Mouse (Mus musculus): ENCODE data around the gene Nfatc2. TPM values are rescaled to one million over a fixed set of nuclear protein-coding genes. Genes with fewer than 3 reads are reported as not detected.

The Nfatc2 gene
- total RNA-seq, 1 experiment from 2014 or later: 6.8 TPM

DNA sequence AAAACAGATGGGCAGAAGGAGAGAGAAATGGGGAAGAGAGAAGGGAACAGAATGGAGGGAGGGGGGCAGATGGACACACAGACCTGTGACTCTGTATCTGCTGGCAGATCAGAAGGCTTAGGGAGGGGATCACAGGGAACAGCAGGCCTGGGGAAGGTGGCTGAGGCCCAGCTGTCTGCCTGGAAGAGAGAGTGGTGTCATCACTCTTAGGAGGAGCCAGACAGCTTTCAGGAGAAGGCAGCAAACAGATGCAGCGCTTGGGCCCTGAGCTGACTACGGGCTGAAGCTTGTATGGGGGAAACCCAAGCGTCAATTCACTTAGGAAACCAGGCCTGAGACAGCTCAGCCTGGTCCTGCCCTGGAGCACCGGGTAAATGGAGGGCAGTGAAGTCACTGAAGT, 86.0 kb downstream of the Nfatc2 start:
- no peak for ATAC-seq (ENCODE audit: extremely low read depth, insufficient number of reproducible peaks, low FRiP score, poor library complexity, severe bottlenecking)

DNA sequence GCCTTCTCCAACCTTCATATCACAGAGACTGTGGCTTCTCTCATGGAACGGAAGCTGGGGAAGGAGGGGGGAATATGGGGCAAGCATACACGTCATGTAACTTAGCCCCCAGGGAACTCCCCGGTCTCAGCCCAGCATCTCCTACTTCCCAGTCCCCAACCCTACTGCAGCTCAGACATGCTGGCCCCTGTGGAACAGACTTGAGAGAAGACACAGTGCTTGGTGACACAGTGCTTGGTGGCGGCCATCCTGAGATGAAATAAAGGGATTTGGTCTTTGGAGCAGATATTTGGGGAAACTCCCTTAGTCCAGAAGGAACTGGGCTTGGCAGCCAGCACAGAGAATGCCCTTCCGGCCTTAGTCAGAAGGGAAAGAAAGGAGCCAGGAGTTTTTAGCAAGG, 87.3 kb downstream of the Nfatc2 start:
- ATAC-seq (ENCODE audit: extremely low read depth, insufficient number of reproducible peaks, low FRiP score, poor library complexity, severe bottlenecking): no peak

DNA sequence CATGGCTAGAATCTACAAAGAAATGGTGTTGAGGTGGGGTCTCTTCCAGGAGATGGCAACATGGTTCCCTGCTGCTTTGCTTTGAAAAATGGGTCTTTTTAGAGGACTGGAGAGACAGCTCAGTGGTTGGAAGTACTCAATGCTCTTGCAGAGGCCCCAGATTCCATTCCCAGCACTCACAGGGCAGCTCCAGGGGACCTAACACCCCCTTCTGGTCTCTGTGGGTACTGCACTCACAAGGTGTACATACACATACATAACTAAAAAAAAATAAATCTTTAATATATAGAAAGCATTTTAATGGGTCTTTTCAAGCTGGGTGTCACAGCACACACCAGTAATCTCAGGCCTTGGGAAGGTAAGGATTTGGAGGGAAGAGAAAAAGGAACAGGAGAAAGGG, 89.9 kb downstream of the Nfatc2 start:
- no peak for ATAC-seq (ENCODE audit: extremely low read depth, insufficient number of reproducible peaks, low FRiP score, poor library complexity, severe bottlenecking)

DNA sequence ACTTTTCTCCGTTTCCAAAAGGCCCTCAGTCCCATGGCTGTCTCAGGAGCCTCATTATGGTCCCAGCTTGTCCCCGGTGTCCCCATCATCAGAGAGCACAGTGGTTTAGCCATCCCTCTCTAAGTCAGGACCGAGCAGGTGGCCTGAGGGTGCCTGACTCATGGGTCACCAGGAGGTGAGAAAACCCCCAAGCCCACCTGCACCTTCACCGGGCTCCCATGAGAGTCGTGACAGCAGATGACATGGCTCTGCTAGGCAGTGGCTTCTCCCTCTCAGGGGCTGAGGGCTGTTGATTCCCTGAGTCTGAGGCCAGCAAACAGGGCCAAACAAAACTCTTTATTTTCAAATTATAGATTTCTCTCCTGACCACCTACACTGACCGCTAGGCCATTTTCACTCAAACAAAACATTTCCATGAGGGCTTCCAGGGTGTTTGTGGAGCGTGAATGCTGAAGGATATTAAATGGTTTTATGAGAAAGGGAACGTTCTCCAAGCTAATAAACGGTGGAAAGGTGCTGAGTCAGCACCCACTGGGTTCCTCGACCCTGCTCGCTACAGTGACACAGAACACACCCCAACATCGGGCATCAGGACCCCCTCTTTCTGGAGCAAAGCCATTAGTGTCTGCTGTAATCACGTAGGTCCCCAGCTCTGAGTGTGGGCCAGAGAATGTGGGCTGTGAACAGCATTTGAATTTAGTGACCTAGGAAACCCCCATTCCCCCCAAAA, 92.8 kb downstream of the Nfatc2 start:
- ATAC-seq (ENCODE audit: extremely low read depth, insufficient number of reproducible peaks, low FRiP score, poor library complexity, severe bottlenecking): no peak

DNA sequence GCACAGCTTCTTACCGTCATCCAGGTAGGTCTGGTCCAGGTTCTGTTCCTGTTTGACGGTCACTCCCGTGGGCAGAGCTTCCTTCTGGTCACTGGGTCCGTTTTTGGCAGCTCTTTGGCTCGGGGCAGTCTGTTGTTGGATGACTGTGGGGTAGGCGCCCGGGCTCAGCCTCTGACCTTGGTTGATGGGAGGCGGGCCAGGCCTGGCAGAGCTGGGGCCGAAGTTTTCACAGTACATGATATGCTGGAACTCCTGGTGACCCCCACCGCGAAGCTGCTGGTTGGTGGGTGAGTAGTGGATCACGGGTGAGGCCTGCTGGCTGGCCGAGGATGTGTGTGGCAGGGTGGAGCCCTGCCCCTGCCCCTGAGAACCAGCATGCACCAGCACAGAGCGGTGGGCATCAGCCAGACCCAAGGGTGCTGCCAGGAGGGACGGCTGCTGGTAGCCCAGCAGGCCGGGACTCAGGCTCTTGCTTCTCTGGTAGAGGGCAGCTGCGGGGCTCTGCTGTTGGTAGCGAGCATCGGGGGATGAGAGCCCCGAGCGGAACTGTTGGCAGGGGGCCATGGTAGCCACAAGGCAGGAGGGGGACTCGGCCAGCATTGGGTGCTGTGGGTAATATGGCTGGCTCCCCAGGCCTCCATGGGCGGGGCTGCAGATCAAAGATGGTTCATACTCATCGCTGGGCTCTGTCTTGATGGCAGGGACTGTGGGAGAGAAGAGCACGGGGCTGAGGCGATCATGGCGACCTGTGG, 96.8 kb downstream of the Nfatc2 start:
- ATAC-seq (ENCODE audit: extremely low read depth, insufficient number of reproducible peaks, low FRiP score, poor library complexity, severe bottlenecking): no peak

DNA sequence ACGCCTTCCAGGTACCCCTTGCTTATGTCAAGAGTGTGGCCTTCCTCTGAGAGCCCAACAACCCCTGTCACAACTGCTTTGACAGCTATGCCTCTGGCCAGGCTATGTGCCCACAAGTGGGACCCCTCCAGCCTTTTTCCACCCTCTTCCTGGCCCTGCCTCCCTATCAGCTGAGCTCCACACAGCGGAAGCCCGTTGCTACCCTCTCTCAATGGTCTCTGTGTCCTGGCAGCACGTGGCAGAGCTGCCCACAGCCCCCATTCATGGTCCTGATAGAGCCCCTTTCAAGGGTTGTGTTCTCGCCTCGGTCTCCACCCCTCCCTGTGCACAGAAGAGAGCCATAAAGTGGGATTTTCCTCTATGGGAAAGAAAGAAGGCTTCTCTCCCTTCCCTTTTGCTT, 97.7 kb downstream of the Nfatc2 start:
- no peak for ATAC-seq (ENCODE audit: extremely low read depth, insufficient number of reproducible peaks, low FRiP score, poor library complexity, severe bottlenecking)

DNA sequence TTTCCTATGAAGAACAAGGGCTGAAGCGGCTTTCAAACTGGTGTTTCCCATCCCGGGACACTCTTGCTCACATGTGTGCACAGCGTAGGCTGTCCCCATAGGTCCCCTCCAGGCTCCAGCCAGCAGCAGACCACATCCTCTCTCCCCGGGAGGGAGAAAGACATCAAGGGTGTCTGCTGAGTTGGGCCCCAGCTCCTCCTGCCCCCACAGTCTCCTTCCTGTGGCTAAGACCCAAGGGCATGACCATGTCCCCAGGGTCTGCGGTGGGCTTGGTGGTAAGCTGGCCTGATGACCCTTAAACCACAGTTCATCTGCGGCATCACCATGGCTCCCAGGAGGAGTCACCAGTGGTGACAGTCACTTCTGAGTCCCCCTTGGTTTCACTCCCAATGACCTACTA, 100.7 kb downstream of the Nfatc2 start:
- no peak for ATAC-seq (ENCODE audit: extremely low read depth, insufficient number of reproducible peaks, low FRiP score, poor library complexity, severe bottlenecking)

DNA sequence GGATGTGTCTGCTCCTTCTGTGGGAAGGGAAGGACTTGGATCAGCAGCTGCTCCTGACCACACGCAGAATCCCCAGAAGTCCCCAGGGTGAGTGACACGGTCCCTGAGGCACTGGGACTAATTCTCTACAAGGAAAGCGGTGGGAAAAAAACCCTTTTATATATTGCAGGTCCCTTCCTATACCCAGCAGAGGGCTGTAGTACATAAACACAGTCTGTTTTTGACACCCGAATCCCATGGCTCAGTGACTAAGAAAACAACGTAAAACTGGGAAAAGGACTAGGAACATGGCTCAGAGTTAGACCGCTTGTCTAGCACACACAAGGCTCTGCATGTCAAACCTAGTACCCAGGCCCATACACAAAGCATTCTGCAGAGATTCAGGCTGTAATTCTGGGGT, 101.2 kb downstream of the Nfatc2 start:
- ATAC-seq (ENCODE audit: extremely low read depth, insufficient number of reproducible peaks, low FRiP score, poor library complexity, severe bottlenecking): no peak

DNA sequence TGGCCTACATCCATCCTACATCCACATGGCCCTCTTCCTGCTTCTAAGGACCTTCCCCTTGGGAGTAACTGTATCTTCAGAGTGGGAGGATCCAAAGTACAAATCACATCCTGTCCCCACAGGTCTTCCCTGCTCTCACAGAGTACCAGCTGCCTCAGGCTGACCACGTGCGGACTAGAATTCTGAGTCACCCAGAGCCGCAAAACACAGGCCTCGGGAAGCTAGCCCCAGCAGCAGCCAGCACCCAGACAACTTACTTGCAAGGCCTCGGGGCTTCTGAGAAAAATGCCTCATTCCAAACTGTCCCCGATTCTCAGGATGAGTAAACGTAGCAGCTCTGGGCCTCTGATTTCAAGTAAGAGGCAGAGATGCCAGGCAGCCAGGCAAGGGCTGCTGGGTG, 109.7 kb downstream of the Nfatc2 start:
- ATAC-seq (ENCODE audit: extremely low read depth, insufficient number of reproducible peaks, low FRiP score, poor library complexity, severe bottlenecking): no peak

DNA sequence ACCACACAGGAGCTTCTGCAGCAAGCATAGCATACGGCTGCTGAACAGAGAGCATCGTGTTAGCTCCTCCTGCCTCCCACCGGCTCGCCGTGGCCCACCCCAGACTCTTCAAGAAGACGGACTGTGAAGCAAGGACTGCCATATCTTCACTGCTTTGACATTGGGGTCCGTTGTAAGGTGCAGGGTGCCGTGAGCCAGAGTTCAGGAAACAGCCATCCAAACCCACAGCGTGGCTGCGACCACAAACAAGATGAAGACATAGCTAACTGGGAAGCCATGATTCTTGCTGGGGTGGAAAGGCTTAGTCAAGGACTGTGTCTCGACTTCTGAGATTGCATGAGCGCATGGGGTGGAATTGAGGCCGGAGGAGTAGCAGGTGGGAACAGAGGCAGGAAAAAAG, 111.5 kb downstream of the Nfatc2 start:
- ATAC-seq (ENCODE audit: extremely low read depth, insufficient number of reproducible peaks, low FRiP score, poor library complexity, severe bottlenecking): no peak

DNA sequence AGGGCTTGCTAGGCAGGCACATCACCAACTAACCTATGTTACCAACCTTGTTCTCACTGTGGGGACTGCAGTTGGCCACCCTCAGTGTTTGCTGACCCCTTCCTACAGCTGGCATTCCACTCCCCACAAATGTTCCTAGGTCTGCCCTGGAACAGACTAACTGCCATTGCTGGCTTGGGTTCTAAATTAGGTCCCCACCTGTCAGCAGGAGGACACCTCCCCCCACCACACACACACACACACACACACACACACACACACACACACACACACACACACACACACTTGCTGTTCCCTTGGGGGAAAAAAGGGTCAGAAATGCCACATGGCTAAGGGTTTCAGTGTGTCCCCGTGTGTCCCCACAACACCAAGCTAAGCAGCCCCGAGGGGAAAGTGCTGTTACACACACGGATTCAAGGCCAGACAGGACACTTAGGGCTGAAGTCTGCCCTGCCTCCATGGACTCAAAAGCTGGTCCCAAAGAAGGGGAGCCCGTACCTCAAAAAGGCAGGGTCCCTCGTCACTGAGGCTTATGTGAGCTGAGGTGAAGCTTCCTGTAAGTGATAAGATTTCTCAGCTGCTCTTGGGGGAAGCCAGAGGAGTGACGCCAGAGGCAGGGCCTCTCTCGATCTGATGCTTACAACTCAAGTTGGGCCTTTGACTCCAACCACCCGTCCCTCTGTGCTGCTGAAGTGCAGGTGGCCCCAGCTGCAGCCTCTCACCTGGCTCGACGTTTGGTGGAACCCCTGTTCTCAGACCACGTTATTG, 113.1 kb downstream of the Nfatc2 start:
- no peak for ATAC-seq (ENCODE audit: extremely low read depth, insufficient number of reproducible peaks, low FRiP score, poor library complexity, severe bottlenecking)

DNA sequence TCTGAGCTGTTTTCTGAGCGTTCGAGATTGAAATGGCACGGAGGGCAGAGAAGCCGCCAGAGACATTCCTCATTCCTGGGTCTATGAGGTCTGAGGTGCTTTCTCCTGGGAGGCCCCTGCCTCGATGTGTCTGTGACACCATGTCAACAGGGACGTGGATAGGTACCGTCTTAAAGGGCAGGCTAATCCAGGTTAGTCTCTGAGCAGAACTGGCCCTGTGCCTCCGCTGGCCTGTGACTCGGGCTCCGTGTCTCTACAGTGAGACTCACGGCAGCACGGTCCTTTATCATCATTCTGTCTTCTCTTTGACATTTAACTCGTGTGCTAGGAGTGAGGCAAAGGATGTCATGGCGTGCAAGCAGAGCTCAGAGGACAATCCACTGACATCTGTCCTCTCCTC, 120.3 kb downstream of the Nfatc2 start:
- ATAC-seq (ENCODE audit: extremely low read depth, insufficient number of reproducible peaks, low FRiP score, poor library complexity, severe bottlenecking): no peak

DNA sequence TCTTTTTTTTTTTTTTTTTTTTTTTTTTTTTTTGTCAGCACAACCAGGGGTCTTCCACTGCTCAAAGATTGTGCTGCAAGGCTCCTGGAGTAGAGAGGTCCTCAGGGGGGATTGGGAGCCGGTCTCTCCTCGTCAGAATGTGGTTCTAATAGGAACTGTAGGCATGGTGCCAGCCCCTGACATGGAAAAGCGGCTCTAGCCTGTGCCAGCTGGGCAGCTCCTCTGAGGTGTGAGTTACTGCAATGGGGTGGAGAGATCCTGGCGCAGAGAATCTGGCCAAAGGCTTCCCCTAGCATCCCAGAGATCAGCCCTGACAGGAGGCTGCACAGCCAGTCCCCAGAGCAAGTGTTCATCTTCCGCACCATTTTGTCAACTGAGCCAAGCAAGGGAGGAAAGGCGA, 120.8 kb downstream of the Nfatc2 start:
- no peak for ATAC-seq (ENCODE audit: extremely low read depth, insufficient number of reproducible peaks, low FRiP score, poor library complexity, severe bottlenecking)

DNA sequence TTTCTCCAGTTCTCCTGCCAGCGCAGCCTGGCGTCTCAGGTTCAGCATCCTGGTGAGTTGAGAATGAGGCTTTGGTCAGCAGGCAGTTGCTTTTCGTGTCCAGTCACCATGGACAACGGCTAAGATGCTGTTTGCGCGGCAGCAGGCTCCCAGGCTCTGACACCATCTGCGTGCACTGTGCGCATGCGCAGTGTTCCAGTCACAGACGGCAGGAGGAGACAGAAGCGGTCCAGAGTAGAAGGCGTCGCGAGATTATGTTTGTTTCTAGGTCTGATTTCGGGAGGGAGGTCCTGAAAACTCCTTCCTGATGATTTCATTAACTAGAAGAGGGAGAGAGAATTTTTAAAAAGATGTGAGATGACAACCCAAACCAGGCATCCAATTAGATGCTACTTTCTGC, 121.5 kb downstream of the Nfatc2 start:
- no peak for ATAC-seq (ENCODE audit: extremely low read depth, insufficient number of reproducible peaks, low FRiP score, poor library complexity, severe bottlenecking)

DNA sequence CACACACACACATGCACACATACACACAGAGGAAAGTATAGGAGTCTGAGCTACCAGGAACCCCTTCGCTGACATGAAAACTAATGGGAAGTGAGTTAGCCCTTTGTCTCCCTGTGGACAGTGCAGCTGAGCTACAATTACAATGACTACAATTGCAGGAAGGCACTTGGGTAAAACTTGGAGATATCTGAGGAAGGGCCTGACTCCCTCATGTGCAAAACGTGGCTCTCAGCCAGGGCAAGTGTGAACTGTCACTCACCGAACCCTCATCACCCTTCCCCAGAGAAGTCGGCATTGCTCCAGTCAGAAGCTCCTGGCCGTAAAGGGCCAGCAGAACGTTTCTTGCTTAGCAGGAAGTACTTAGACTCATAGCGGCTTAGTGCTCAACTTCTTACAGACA, 123.0 kb downstream of the Nfatc2 start:
- no peak for ATAC-seq (ENCODE audit: extremely low read depth, insufficient number of reproducible peaks, low FRiP score, poor library complexity, severe bottlenecking)

DNA sequence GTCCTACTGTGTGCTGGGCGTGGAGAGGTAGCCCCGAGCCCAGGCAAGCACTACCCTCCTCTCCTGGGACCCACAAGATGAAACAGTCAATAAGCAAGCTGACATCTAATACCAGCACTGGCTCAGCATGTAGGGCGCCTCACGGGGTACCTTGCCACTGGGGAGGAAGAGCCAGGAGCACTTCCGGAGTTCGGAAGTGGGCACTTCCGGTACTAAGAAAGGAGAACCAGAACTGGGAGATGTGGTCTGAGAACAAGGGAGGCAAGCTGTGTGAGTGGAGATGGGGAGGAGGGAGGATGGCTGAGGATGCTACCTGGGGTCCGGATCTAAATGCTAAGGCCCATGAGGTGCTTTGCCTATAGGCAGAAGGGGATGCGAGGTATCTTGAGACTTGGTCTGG, 128.0 kb downstream of the Nfatc2 start:
- no peak for ATAC-seq (ENCODE audit: extremely low read depth, insufficient number of reproducible peaks, low FRiP score, poor library complexity, severe bottlenecking)

DNA sequence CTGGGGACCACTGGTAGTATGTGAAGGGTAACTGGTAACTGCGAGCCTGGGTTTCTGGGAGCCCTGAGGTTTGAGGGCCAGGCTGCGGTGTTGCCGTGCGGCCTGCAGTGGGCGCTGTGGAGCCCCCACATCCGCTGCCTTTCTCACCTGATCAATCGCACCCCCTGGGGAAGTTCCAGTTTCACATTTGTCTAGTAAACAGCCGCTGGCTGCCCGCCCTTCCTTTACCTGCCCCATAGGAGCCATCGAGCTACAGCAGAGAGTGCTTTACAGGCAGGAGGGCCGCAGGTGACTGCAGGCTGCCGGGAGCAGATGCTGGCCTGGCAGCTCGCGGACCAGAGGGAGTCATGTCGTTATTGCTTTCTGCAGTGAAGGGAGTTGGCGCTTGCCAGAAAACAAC, 128.6 kb downstream of the Nfatc2 start:
- peak; percentile 80 for ATAC-seq (ENCODE audit: extremely low read depth, insufficient number of reproducible peaks, low FRiP score, poor library complexity, severe bottlenecking)

DNA sequence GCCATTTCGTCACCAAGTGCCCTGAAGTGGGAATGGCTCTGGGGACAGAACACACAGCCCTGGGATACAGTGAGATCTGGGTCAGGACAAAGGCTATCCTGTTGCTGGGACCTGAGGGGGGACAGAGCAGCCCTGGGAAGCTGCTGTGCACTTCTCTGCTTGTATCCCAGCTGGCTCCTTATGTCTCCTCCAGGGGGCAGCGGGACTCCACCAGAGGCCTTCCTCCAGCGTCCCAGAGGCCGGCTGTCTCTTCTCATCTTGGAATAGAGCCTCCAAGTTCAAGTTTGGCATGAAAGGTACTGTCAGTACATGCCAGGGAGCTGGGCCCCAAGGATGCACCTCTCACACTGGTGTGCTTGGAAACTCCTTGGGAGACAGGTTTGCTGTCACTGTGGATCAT, 132.4 kb downstream of the Nfatc2 start:
- no peak for ATAC-seq (ENCODE audit: extremely low read depth, insufficient number of reproducible peaks, low FRiP score, poor library complexity, severe bottlenecking)

DNA sequence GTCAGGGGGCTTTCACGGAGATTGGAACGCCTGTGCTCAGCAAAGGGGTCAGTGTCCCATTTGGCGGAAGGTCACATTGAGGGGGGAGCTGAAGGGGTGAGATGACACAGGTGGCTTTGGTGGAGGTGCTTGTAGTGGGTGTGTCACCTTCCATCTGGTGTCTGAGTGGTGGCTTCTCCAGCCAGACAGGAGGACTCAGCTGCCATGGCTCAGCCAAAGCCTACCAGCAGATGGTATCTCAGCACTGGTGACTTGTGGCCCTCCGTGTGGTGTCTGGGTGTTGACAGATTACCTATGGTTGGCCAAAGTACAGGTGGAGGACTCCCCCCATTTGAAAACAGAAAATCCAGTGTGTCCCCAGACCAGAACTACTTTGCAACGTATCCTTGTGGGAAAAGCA, 134.3 kb downstream of the Nfatc2 start:
- ATAC-seq (ENCODE audit: extremely low read depth, insufficient number of reproducible peaks, low FRiP score, poor library complexity, severe bottlenecking): no peak

DNA sequence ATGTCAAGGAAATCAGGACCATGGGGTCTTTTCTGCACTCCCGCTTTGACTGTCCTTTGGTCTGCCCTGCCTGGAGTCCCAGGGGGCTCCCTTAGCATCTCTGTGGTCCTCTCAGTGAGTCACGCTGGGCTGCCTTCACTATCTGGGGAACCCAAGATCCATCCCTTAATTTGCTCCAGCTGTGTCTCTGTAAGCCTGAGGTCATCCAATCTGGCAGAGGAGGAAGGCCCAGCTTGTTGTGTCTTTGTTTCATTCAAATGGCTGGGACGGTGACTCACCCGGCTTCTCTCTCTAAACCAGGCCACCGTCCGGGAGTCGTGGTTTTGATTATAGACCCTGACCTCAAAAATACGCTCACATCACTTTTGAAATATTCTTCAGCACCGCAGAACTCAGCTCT, 135.4 kb downstream of the Nfatc2 start:
- no peak for ATAC-seq (ENCODE audit: extremely low read depth, insufficient number of reproducible peaks, low FRiP score, poor library complexity, severe bottlenecking)
